ENCODE assay signal across 14 mouse cellular contexts in genomic region chr10:128043041-128043835, GRCm38 (mm10). TPM values are rescaled to one million over a fixed set of nuclear protein-coding genes. Genes with fewer than 3 reads are reported as not detected.
A peak's percentile ranks its signal among the peaks of the same experiment; 100 is the strongest.
DNase-seq lines count a peak whose midpoint lies in the region; ATAC-seq lines count a peak whose summit lies in the region.
"Had no signal": no experiment of that assay in that cellular context is flagged by ENCODE, and none has a peak within 500 bp of the region (broad histone marks: within the 10 kb centered on the region; RNA-seq: fewer than 3 reads in every experiment).

No protein-coding gene starts in this region.

- H3K4me2 ChIP-seq in heart, embryonic 16.5 days (ENCODE audit: low read depth, low read length) = 0 out of 2 replicates have a peak overlapping the region, but pooled peaks have one; percentile 11
- H3K4me2 ChIP-seq in midbrain, embryonic 11.5 days = no peak overlapping the region
- no peak overlapping the region for H3K4me2 ChIP-seq in midbrain, embryonic 13.5 days (replicated peaks)
- H3K4me2 ChIP-seq in limb, embryonic 13.5 days (replicated peaks) = no peak overlapping the region
- no peak overlapping the region for H3K4me2 ChIP-seq in midbrain, embryonic 16.5 days (ENCODE audit: low read length)
- H3K4me2 ChIP-seq: embryonic facial prominence, embryonic 15.5 days had no signal

- peak overlapping the region; percentile 22 for H3K9ac ChIP-seq in heart, embryonic 16.5 days (ENCODE audit: low read length)
- no peak overlapping the region for H3K9ac ChIP-seq in midbrain, embryonic 11.5 days (ENCODE audit: low read length)
- H3K9ac ChIP-seq in midbrain, embryonic 13.5 days (replicated peaks) = no peak overlapping the region
- 0 out of 2 replicates have a peak overlapping the region, but pooled peaks have one; percentile 19 for H3K9ac ChIP-seq in limb, embryonic 13.5 days
- no peak overlapping the region for H3K9ac ChIP-seq in midbrain, embryonic 16.5 days (ENCODE audit: low read depth, low read length)
- H3K9ac ChIP-seq: embryonic facial prominence, embryonic 15.5 days had no signal

- peaks cover 55% of the 10 kb centered on the region for H3K36me3 ChIP-seq in heart, embryonic 16.5 days (ENCODE audit: control insufficient read depth, insufficient read depth)
- peaks cover 26% of the 10 kb centered on the region for H3K36me3 ChIP-seq in midbrain, embryonic 11.5 days (ENCODE audit: control insufficient read depth, insufficient read depth, low read length)
- peaks cover 85% of the 10 kb centered on the region for H3K36me3 ChIP-seq in midbrain, embryonic 13.5 days
- peaks cover 93% of the 10 kb centered on the region for H3K36me3 ChIP-seq in limb, embryonic 13.5 days
- peaks cover 27% of the 10 kb centered on the region for H3K36me3 ChIP-seq in midbrain, embryonic 16.5 days (ENCODE audit: control insufficient read depth, insufficient read depth, low read length)

- no peak overlapping the region for H3K4me3 ChIP-seq in heart, embryonic 16.5 days (ENCODE audit: low read length)
- H3K4me3 ChIP-seq in midbrain, embryonic 11.5 days (ENCODE audit: low read depth, low read length) = no peak overlapping the region
- no peak overlapping the region for H3K4me3 ChIP-seq in midbrain, embryonic 13.5 days (replicated peaks)
- no peak overlapping the region for H3K4me3 ChIP-seq in limb, embryonic 13.5 days
- H3K4me3 ChIP-seq in midbrain, embryonic 16.5 days (ENCODE audit: low read depth, low read length) = no peak overlapping the region
- H3K4me3 ChIP-seq: embryonic facial prominence, embryonic 15.5 days had no signal

- no peaks in the 10 kb centered on the region for H3K27me3 ChIP-seq in heart, embryonic 16.5 days (ENCODE audit: control insufficient read depth, insufficient read depth, low read length)
- H3K27me3 ChIP-seq in midbrain, embryonic 11.5 days (ENCODE audit: control insufficient read depth, insufficient read depth, low read length) = no peaks in the 10 kb centered on the region
- no peaks in the 10 kb centered on the region for H3K27me3 ChIP-seq in midbrain, embryonic 13.5 days
- no peaks in the 10 kb centered on the region for H3K27me3 ChIP-seq in limb, embryonic 13.5 days
- H3K27me3 ChIP-seq in midbrain, embryonic 16.5 days (ENCODE audit: control insufficient read depth, insufficient read depth, low read depth, low read length) = no peaks in the 10 kb centered on the region
- H3K27me3 ChIP-seq: CH12.LX; embryonic facial prominence, embryonic 15.5 days had no signal

- 45% methylated on average over 3 of the region's 3 CpGs for WGBS in heart, embryonic 16.5 days
- WGBS in midbrain, embryonic 11.5 days = 79% methylated on average over 3 of the region's 3 CpGs
- 71% methylated on average over 3 of the region's 3 CpGs for WGBS in midbrain, embryonic 13.5 days
- WGBS in limb, embryonic 13.5 days = 62% methylated on average over 3 of the region's 3 CpGs
- 82% methylated on average over 3 of the region's 3 CpGs for WGBS in midbrain, embryonic 16.5 days

- no peak for DNase-seq in heart, postnatal 36 days
- DNase-seq in midbrain, embryonic 11.5 days (ENCODE audit: low spot score, missing footprints) = peak; percentile 74
- peak; percentile 33 to 43 for DNase-seq in thymus, postnatal 36 days
- DNase-seq: cerebellum, adult 18-20 months; layer of hippocampus, postnatal 36 days; lung, adult 2 months had no signal

- H3K9me3 ChIP-seq in heart, embryonic 16.5 days (replicated peaks; ENCODE audit: control insufficient read depth, low read length) = no peaks in the 10 kb centered on the region
- no peaks in the 10 kb centered on the region for H3K9me3 ChIP-seq in midbrain, embryonic 11.5 days (ENCODE audit: control insufficient read depth, low read length)
- H3K9me3 ChIP-seq in midbrain, embryonic 13.5 days = no peaks in the 10 kb centered on the region
- H3K9me3 ChIP-seq in limb, embryonic 13.5 days = no peaks in the 10 kb centered on the region
- H3K9me3 ChIP-seq in midbrain, embryonic 16.5 days (replicated peaks; ENCODE audit: control insufficient read depth, low read length, poor library complexity, severe bottlenecking) = no peaks in the 10 kb centered on the region
- H3K9me3 ChIP-seq: embryonic facial prominence, embryonic 15.5 days had no signal

- peaks cover 57% of the 10 kb centered on the region for H3K4me1 ChIP-seq in heart, embryonic 16.5 days (ENCODE audit: control insufficient read depth, insufficient read depth, low read length)
- H3K4me1 ChIP-seq in midbrain, embryonic 11.5 days (ENCODE audit: control insufficient read depth, insufficient read depth, low read length) = peaks cover 3% of the 10 kb centered on the region
- H3K4me1 ChIP-seq in midbrain, embryonic 13.5 days (replicated peaks) = peaks cover 31% of the 10 kb centered on the region
- H3K4me1 ChIP-seq in limb, embryonic 13.5 days = peaks cover 59% of the 10 kb centered on the region
- H3K4me1 ChIP-seq in midbrain, embryonic 16.5 days (ENCODE audit: control insufficient read depth, insufficient read depth, low read length) = peaks cover 5% of the 10 kb centered on the region

- ATAC-seq in heart, embryonic 16.5 days (replicated peaks; ENCODE audit: extremely low read depth, insufficient read depth, low FRiP score) = peak; percentile 26; the same call in 1 of the 2 replicates
- ATAC-seq in midbrain, embryonic 11.5 days (ENCODE audit: low FRiP score) = no peak
- ATAC-seq in midbrain, embryonic 13.5 days = no peak
- no peak for ATAC-seq in limb, embryonic 13.5 days (ENCODE audit: low FRiP score, low read depth)
- no peak for ATAC-seq in midbrain, embryonic 16.5 days

- peak overlapping the region; percentile 65 for H3K27ac ChIP-seq in heart, embryonic 16.5 days (ENCODE audit: low read length)
- H3K27ac ChIP-seq in midbrain, embryonic 11.5 days (ENCODE audit: low read depth, low read length) = no peak overlapping the region
- no peak overlapping the region for H3K27ac ChIP-seq in midbrain, embryonic 13.5 days
- no peak overlapping the region for H3K27ac ChIP-seq in limb, embryonic 13.5 days
- no peak overlapping the region for H3K27ac ChIP-seq in midbrain, embryonic 16.5 days (ENCODE audit: low read length)

- intact Hi-C loops in heart, postnatal 36 days (cut with DNase I) = no loop called here

RNA-seq across cellular contexts. Expression of gene Naca, which starts 7.9 kb away (rescaled TPM):
- polyA plus RNA-seq in heart, embryonic 16.5 days (2015; fragmentation: Nextera tagmentation; extraction: Ambion mirVana) = 419 and 441 TPM in 2 replicates
- total RNA-seq in heart, postnatal 36 days (2021) = 100 to 1,000 TPM; 542 to 584 TPM
- polyA plus RNA-seq in midbrain, embryonic 11.5 days (2014; fragmentation: Nextera tagmentation; extraction: Ambion mirVana) = 915 and 936 TPM in 2 replicates
- 643 and 661 TPM in 2 replicates for polyA plus RNA-seq in midbrain, embryonic 13.5 days (2015; fragmentation: Nextera tagmentation; extraction: Ambion mirVana)
- polyA plus RNA-seq in limb, embryonic 13.5 days (2015; fragmentation: Nextera tagmentation; extraction: Ambion mirVana) = 797 and 826 TPM in 2 replicates
- 487 and 537 TPM in 2 replicates for polyA plus RNA-seq in midbrain, embryonic 16.5 days (2015; fragmentation: Nextera tagmentation; extraction: Ambion mirVana)

RNA-seq across cellular contexts. Expression of gene Ptges3, which starts 15.5 kb away (rescaled TPM):
- polyA plus RNA-seq in heart, embryonic 16.5 days (2015; fragmentation: Nextera tagmentation; extraction: Ambion mirVana) = 263 and 278 TPM in 2 replicates
- total RNA-seq in heart, postnatal 36 days (2021) = 10 to 100 TPM; 80.7 to 90.5 TPM
- 686 and 692 TPM in 2 replicates for polyA plus RNA-seq in midbrain, embryonic 11.5 days (2014; fragmentation: Nextera tagmentation; extraction: Ambion mirVana)
- polyA plus RNA-seq in midbrain, embryonic 13.5 days (2015; fragmentation: Nextera tagmentation; extraction: Ambion mirVana) = 443 and 496 TPM in 2 replicates
- polyA plus RNA-seq in limb, embryonic 13.5 days (2015; fragmentation: Nextera tagmentation; extraction: Ambion mirVana) = 564 and 574 TPM in 2 replicates
- polyA plus RNA-seq in midbrain, embryonic 16.5 days (2015; fragmentation: Nextera tagmentation; extraction: Ambion mirVana) = 387 and 407 TPM in 2 replicates

RNA-seq across cellular contexts. Expression of gene Prim1, which starts 28.3 kb away (rescaled TPM):
- 45.8 and 50.8 TPM in 2 replicates for polyA plus RNA-seq in heart, embryonic 16.5 days (2015; fragmentation: Nextera tagmentation; extraction: Ambion mirVana)
- total RNA-seq in heart, postnatal 36 days (2021) = 1 to 10 TPM; 1.6 to 2.7 TPM
- polyA plus RNA-seq in midbrain, embryonic 11.5 days (2014; fragmentation: Nextera tagmentation; extraction: Ambion mirVana) = 106 and 107 TPM in 2 replicates
- polyA plus RNA-seq in midbrain, embryonic 13.5 days (2015; fragmentation: Nextera tagmentation; extraction: Ambion mirVana) = 44.8 and 49.4 TPM in 2 replicates
- polyA plus RNA-seq in limb, embryonic 13.5 days (2015; fragmentation: Nextera tagmentation; extraction: Ambion mirVana) = 93.3 and 96.1 TPM in 2 replicates
- 37.4 and 40.1 TPM in 2 replicates for polyA plus RNA-seq in midbrain, embryonic 16.5 days (2015; fragmentation: Nextera tagmentation; extraction: Ambion mirVana)

RNA-seq across cellular contexts. Expression of gene Hsd17b6, which starts 35.8 kb away (rescaled TPM):
- not detected in 2 replicates for polyA plus RNA-seq in heart, embryonic 16.5 days (2015; fragmentation: Nextera tagmentation; extraction: Ambion mirVana)
- total RNA-seq in heart, postnatal 36 days (2021) = not detected
- polyA plus RNA-seq in midbrain, embryonic 11.5 days (2014; fragmentation: Nextera tagmentation; extraction: Ambion mirVana) = not detected in 2 replicates
- polyA plus RNA-seq in midbrain, embryonic 13.5 days (2015; fragmentation: Nextera tagmentation; extraction: Ambion mirVana) = not detected in 2 replicates
- not detected in 2 replicates for polyA plus RNA-seq in limb, embryonic 13.5 days (2015; fragmentation: Nextera tagmentation; extraction: Ambion mirVana)
- polyA plus RNA-seq in midbrain, embryonic 16.5 days (2015; fragmentation: Nextera tagmentation; extraction: Ambion mirVana) = not detected in 2 replicates
- total RNA-seq: hematopoietic stem cell, adult 5-6 weeks; layer of hippocampus, postnatal 36 days had no signal
- polyA plus RNA-seq: kidney, embryonic 14.5 days had no signal

RNA-seq across cellular contexts. Expression of gene Atp5b, which starts 39.8 kb away (rescaled TPM):
- polyA plus RNA-seq in heart, embryonic 16.5 days (2015; fragmentation: Nextera tagmentation; extraction: Ambion mirVana) = 6,748 and 7,106 TPM in 2 replicates
- total RNA-seq in heart, postnatal 36 days (2021) = 1,000 to 10,000 TPM; 9,026 to 9,193 TPM
- polyA plus RNA-seq in midbrain, embryonic 11.5 days (2014; fragmentation: Nextera tagmentation; extraction: Ambion mirVana) = 2,316 and 2,383 TPM in 2 replicates
- polyA plus RNA-seq in midbrain, embryonic 13.5 days (2015; fragmentation: Nextera tagmentation; extraction: Ambion mirVana) = 2,005 and 2,018 TPM in 2 replicates
- 1,947 and 1,954 TPM in 2 replicates for polyA plus RNA-seq in limb, embryonic 13.5 days (2015; fragmentation: Nextera tagmentation; extraction: Ambion mirVana)
- 2,034 and 2,090 TPM in 2 replicates for polyA plus RNA-seq in midbrain, embryonic 16.5 days (2015; fragmentation: Nextera tagmentation; extraction: Ambion mirVana)

Comparison
In these comparisons a context has a peak if more than half of its experiments do, and no peak if none do; other contexts are left out.
1. H3K9ac ChIP-seq: peak in heart, embryonic 16.5 days (single experiment) and limb, embryonic 13.5 days (single experiment); none in midbrain, embryonic 11.5 days (single experiment), midbrain, embryonic 13.5 days (single experiment) and midbrain, embryonic 16.5 days (single experiment).
2. DNase-seq: peak in midbrain, embryonic 11.5 days (single experiment) and thymus, postnatal 36 days (2 of 2); none in heart, postnatal 36 days (0 of 2).